Mouse (Mus musculus): ENCODE data around the gene Clcn2. TPM values are rescaled to one million over a fixed set of nuclear protein-coding genes. Genes with fewer than 3 reads are reported as not detected.

The Clcn2 gene
- polyA plus RNA-seq, 2 experiments = 17.1 to 72.9 TPM

GRCm38 (mm10) chr16:20677380-20677779, 40.2 kb downstream of the Clcn2 start:
- Histone ChIP-seq H3K27ac (replicated peaks; ENCODE audit: low read depth, low read length) (no peak overlapping the region), H3K4me2 (replicated peaks; ENCODE audit: low read depth, low read length, severe bottlenecking) (no peak overlapping the region), H3K4me1 (ENCODE audit: control insufficient read depth, insufficient read depth, low read length) (peaks cover 17% of the 10 kb centered on the region), H3K36me3 (ENCODE audit: control insufficient read depth, insufficient read depth, low read length) (peaks cover 82% of the 10 kb centered on the region), H3K9ac (ENCODE audit: low read depth, low read length, severe bottlenecking) (no peak overlapping the region), H3K4me3 (replicated peaks; ENCODE audit: low read length) (no peak overlapping the region), H3K27me3 (ENCODE audit: control insufficient read depth, insufficient read depth, low read length) (no peaks in the 10 kb centered on the region), H3K9me3 (ENCODE audit: control insufficient read depth, low read length) (no peaks in the 10 kb centered on the region)
- no peak for ATAC-seq (ENCODE audit: low FRiP score, low read depth)
- TF ChIP-seq POLR2A (IDR thresholded peaks at IDR 0.05; ENCODE audit: borderline replicate concordance, extremely low read depth, insufficient read depth, insufficient read length) = no peak
- WGBS = 75% methylated on average over 5 of the region's 5 CpGs
- DNase-seq (ENCODE audit: low spot score) = no peak

GRCm38 (mm10) chr16:20676702-20677101, 40.8 kb downstream of the Clcn2 start:
- 59% methylated on average over 4 of the region's 4 CpGs for WGBS
- H3K9me3 ChIP-seq (ENCODE audit: control insufficient read depth, low read length) = no peaks in the 10 kb centered on the region
- no peak for ATAC-seq (ENCODE audit: low FRiP score, low read depth)
- peaks cover 75% of the 10 kb centered on the region for H3K36me3 ChIP-seq (ENCODE audit: control insufficient read depth, insufficient read depth, low read length)
- no peak for DNase-seq (ENCODE audit: low spot score)
- H3K9ac ChIP-seq (ENCODE audit: low read depth, low read length, severe bottlenecking) = no peak overlapping the region
- no peak overlapping the region for H3K27ac ChIP-seq (replicated peaks; ENCODE audit: low read depth, low read length)
- peaks cover 17% of the 10 kb centered on the region for H3K4me1 ChIP-seq (ENCODE audit: control insufficient read depth, insufficient read depth, low read length)
- H3K4me3 ChIP-seq (replicated peaks; ENCODE audit: low read length) = no peak overlapping the region
- H3K27me3 ChIP-seq (ENCODE audit: control insufficient read depth, insufficient read depth, low read length) = no peaks in the 10 kb centered on the region
- TF ChIP-seq POLR2A (IDR thresholded peaks at IDR 0.05; ENCODE audit: borderline replicate concordance, extremely low read depth, insufficient read depth, insufficient read length) = no peak
- H3K4me2 ChIP-seq (replicated peaks; ENCODE audit: low read depth, low read length, severe bottlenecking) = no peak overlapping the region

GRCm38 (mm10) chr16:20675213-20675612, 42.3 kb downstream of the Clcn2 start:
- Histone ChIP-seq H3K4me3 (replicated peaks; ENCODE audit: low read length) (no peak overlapping the region), H3K9me3 (ENCODE audit: control insufficient read depth, low read length) (no peaks in the 10 kb centered on the region), H3K27me3 (ENCODE audit: control insufficient read depth, insufficient read depth, low read length) (no peaks in the 10 kb centered on the region), H3K36me3 (ENCODE audit: control insufficient read depth, insufficient read depth, low read length) (peaks cover 60% of the 10 kb centered on the region), H3K4me1 (ENCODE audit: control insufficient read depth, insufficient read depth, low read length) (peaks cover 17% of the 10 kb centered on the region), H3K27ac (replicated peaks; ENCODE audit: low read depth, low read length) (no peak overlapping the region), H3K4me2 (replicated peaks; ENCODE audit: low read depth, low read length, severe bottlenecking) (0 out of 2 replicates have a peak overlapping the region, but pooled peaks have one; percentile 17), H3K9ac (ENCODE audit: low read depth, low read length, severe bottlenecking) (no peak overlapping the region)
- DNase-seq (ENCODE audit: low spot score) = no peak
- 90% methylated on average over 6 of the region's 6 CpGs for WGBS
- no peak for TF ChIP-seq POLR2A (IDR thresholded peaks at IDR 0.05; ENCODE audit: borderline replicate concordance, extremely low read depth, insufficient read depth, insufficient read length)
- no peak for ATAC-seq (ENCODE audit: low FRiP score, low read depth)

GRCm38 (mm10) chr16:20673706-20674303, 43.7 kb downstream of the Clcn2 start:
- peaks cover 17% of the 10 kb centered on the region for H3K4me1 ChIP-seq (ENCODE audit: control insufficient read depth, insufficient read depth, low read length)
- peak overlapping the region; percentile 95 for H3K27ac ChIP-seq (replicated peaks; ENCODE audit: low read depth, low read length)
- ATAC-seq (ENCODE audit: low FRiP score, low read depth) = no peak
- 4% methylated on average over 14 of the region's 14 CpGs for WGBS
- H3K4me2 ChIP-seq (replicated peaks; ENCODE audit: low read depth, low read length, severe bottlenecking) = peak overlapping the region; percentile 83
- DNase-seq (ENCODE audit: low spot score) = no peak
- TF ChIP-seq POLR2A (IDR thresholded peaks at IDR 0.05; ENCODE audit: borderline replicate concordance, extremely low read depth, insufficient read depth, insufficient read length) = no peak
- no peaks in the 10 kb centered on the region for H3K9me3 ChIP-seq (ENCODE audit: control insufficient read depth, low read length)
- peaks cover 47% of the 10 kb centered on the region for H3K36me3 ChIP-seq (ENCODE audit: control insufficient read depth, insufficient read depth, low read length)
- H3K4me3 ChIP-seq (replicated peaks; ENCODE audit: low read length) = peak overlapping the region; percentile 96
- no peaks in the 10 kb centered on the region for H3K27me3 ChIP-seq (ENCODE audit: control insufficient read depth, insufficient read depth, low read length)
- peak overlapping the region; percentile 95 for H3K9ac ChIP-seq (ENCODE audit: low read depth, low read length, severe bottlenecking)

GRCm38 (mm10) chr16:20672965-20673705, 44.4 kb downstream of the Clcn2 start:
- H3K4me3 ChIP-seq (replicated peaks; ENCODE audit: low read length) = peak overlapping the region; percentile 96
- H3K36me3 ChIP-seq (ENCODE audit: control insufficient read depth, insufficient read depth, low read length) = peaks cover 40% of the 10 kb centered on the region
- DNase-seq (ENCODE audit: low spot score) (peak; percentile 23), ATAC-seq (ENCODE audit: low FRiP score, low read depth) (peak; percentile 75)
- TF ChIP-seq POLR2A (IDR thresholded peaks at IDR 0.05; ENCODE audit: borderline replicate concordance, extremely low read depth, insufficient read depth, insufficient read length) = no peak
- H3K9ac ChIP-seq (ENCODE audit: low read depth, low read length, severe bottlenecking) = peak overlapping the region; percentile 95
- no peaks in the 10 kb centered on the region for H3K27me3 ChIP-seq (ENCODE audit: control insufficient read depth, insufficient read depth, low read length)
- H3K9me3 ChIP-seq (ENCODE audit: control insufficient read depth, low read length) = no peaks in the 10 kb centered on the region
- H3K4me2 ChIP-seq (replicated peaks; ENCODE audit: low read depth, low read length, severe bottlenecking) = peak overlapping the region; percentile 83
- peak overlapping the region; percentile 95 for H3K27ac ChIP-seq (replicated peaks; ENCODE audit: low read depth, low read length)
- WGBS = 0% methylated on average over 25 of the region's 78 CpGs
- peaks cover 17% of the 10 kb centered on the region for H3K4me1 ChIP-seq (ENCODE audit: control insufficient read depth, insufficient read depth, low read length)

Measured in limb, embryonic 14.5 days (tissue).